Mouse (Mus musculus): ENCODE measurements around the gene Yae1d1. TPM values are rescaled to one million over a fixed set of nuclear protein-coding genes. Genes with fewer than 3 reads are reported as not detected.

Gene Yae1d1
- total RNA-seq, 2 experiments from 2014 or later = 24.8 to 27.5 TPM

Other genes with a start within 250 kb of the Yae1d1 start
- gene Cdk13, start 188.3 kb downstream of the Yae1d1 start, total RNA-seq (2021) = 10 to 100 TPM; 56.1 to 63.1 TPM
- gene Rala, start 49.1 kb downstream of the Yae1d1 start, total RNA-seq (2021) = 10 to 100 TPM; 59.2 to 60.3 TPM